Mouse (Mus musculus): ENCODE results near the gene Reln.

DNA sequence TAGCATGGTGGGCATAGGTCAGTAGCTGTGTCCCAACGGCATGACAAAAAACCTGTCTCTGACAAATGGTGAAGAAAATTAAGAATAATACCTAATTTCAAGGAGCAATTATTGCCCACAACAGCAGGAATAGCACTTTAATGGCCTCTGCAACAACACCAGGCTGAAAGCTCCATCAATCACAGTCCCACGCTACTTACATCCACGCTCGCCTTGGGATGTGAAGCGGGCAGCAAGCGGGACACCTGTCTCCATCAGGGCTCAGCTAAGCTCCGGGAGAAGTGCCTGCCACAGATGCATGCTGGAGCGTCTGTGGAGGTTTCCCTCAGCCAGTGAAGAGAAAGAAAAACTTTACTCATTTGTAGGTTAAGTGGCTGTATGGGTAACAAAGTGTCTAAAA lies 309.3 kb downstream of the Reln start:
- TF ChIP-seq CTCF (conservative IDR thresholded peaks at IDR 0.05; ENCODE audit: low read length) (no peak), NANOG (IDR thresholded peaks at IDR 0.05; ENCODE audit: borderline replicate concordance, low read length) (no peak), POU5F1 (IDR thresholded peaks at IDR 0.05; ENCODE audit: borderline replicate concordance, low read length) (no peak)
